Mouse (Mus musculus): Measurements from ENCODE around the gene Hsd11b1. TPM values are rescaled to one million over a fixed set of nuclear protein-coding genes. Genes with fewer than 3 reads are reported as not detected.

Gene Hsd11b1
- polyA plus RNA-seq, 1 experiment: not detected

- no peak for TF ChIP-seq GATA1 (IDR thresholded peaks at IDR 0.05; ENCODE audit: low read length)
Measured at GRCm38 (mm10) chr1:193201383-193201778, 62.5 kb downstream of the Hsd11b1 start, which contains the start of gene Traf3ip3. TSS of gene Traf3ip3 (minus strand) at chr1:193201703.

- no peak for TF ChIP-seq GATA1 (IDR thresholded peaks at IDR 0.05; ENCODE audit: low read length)
Measured at GRCm38 (mm10) chr1:193200640-193201382, 63.1 kb downstream of the Hsd11b1 start.

- no peak for TF ChIP-seq GATA1 (IDR thresholded peaks at IDR 0.05; ENCODE audit: low read length)
Measured at GRCm38 (mm10) chr1:193198312-193198711, 65.6 kb downstream of the Hsd11b1 start.

- TF ChIP-seq GATA1 (IDR thresholded peaks at IDR 0.05; ENCODE audit: low read length): no peak
Measured at GRCm38 (mm10) chr1:193197494-193198205, 66.2 kb downstream of the Hsd11b1 start.

- no peak for TF ChIP-seq GATA1 (IDR thresholded peaks at IDR 0.05; ENCODE audit: low read length)
Measured at GRCm38 (mm10) chr1:193195169-193195810, 68.6 kb downstream of the Hsd11b1 start.

- no peak for TF ChIP-seq GATA1 (IDR thresholded peaks at IDR 0.05; ENCODE audit: low read length)
Measured at GRCm38 (mm10) chr1:193194416-193195140, 69.3 kb downstream of the Hsd11b1 start.

- TF ChIP-seq GATA1 (IDR thresholded peaks at IDR 0.05; ENCODE audit: low read length): no peak
Measured at GRCm38 (mm10) chr1:193191675-193192283, 72.1 kb downstream of the Hsd11b1 start.

GRCm38 (mm10) chr1:193189771-193190170 is 74.1 kb downstream of the Hsd11b1 start:
- no peak for TF ChIP-seq GATA1 (IDR thresholded peaks at IDR 0.05; ENCODE audit: low read length)

GRCm38 (mm10) chr1:193189151-193189621 is 74.7 kb downstream of the Hsd11b1 start:
- TF ChIP-seq GATA1 (IDR thresholded peaks at IDR 0.05; ENCODE audit: low read length): no peak

- TF ChIP-seq GATA1 (IDR thresholded peaks at IDR 0.05; ENCODE audit: low read length): no peak
Measured at GRCm38 (mm10) chr1:193188257-193188656, 75.6 kb downstream of the Hsd11b1 start.

GRCm38 (mm10) chr1:193181104-193181503 is 82.8 kb downstream of the Hsd11b1 start:
- no peak for TF ChIP-seq GATA1 (IDR thresholded peaks at IDR 0.05; ENCODE audit: low read length)

GRCm38 (mm10) chr1:193174143-193174733 is 89.6 kb downstream of the Hsd11b1 start:
- no peak for TF ChIP-seq GATA1 (IDR thresholded peaks at IDR 0.05; ENCODE audit: low read length)

GRCm38 (mm10) chr1:193173810-193174129 is 90.1 kb downstream of the Hsd11b1 start:
- no peak for TF ChIP-seq GATA1 (IDR thresholded peaks at IDR 0.05; ENCODE audit: low read length)

- no peak for TF ChIP-seq GATA1 (IDR thresholded peaks at IDR 0.05; ENCODE audit: low read length)
Measured at GRCm38 (mm10) chr1:193172991-193173809, 90.7 kb downstream of the Hsd11b1 start.

Other genes with a start within 250 kb of the Hsd11b1 start
- gene Syt14, start 228.3 kb downstream of the Hsd11b1 start, polyA plus RNA-seq (2012): not detected in 2 replicates
- 2.1 and 3.0 TPM in 2 replicates for gene Diexf, start 133.8 kb downstream of the Hsd11b1 start, polyA plus RNA-seq (2012)
- 0.08 and 0.09 TPM in 2 replicates for gene Irf6, start 111.0 kb downstream of the Hsd11b1 start, polyA plus RNA-seq (2012)
- 2.5 and 2.6 TPM in 2 replicates for gene A130010J15Rik, start 96.0 kb downstream of the Hsd11b1 start, polyA plus RNA-seq (2012)
- gene Traf3ip3, start 62.4 kb downstream of the Hsd11b1 start, polyA plus RNA-seq (2012): 1.0 and 2.1 TPM in 2 replicates
- not detected in 2 replicates for gene Lamb3, start 56.4 kb downstream of the Hsd11b1 start, polyA plus RNA-seq (2012)
- not detected in 2 replicates for gene G0s2, start 9.1 kb upstream of the Hsd11b1 start, polyA plus RNA-seq (2012)
- gene Camk1g, start 106.2 kb upstream of the Hsd11b1 start, polyA plus RNA-seq (2012): not detected in 2 replicates